Mouse (Mus musculus) large intestine, adult 2 months (tissue): ENCODE measurements at regions not wholly inside any gene's neighbourhood (a gene's known extent, or its start where the extent isn't known, plus 50 kb on each side); places are given as distances from the start of the nearest gene placed in this dataset.

Experiments
- DNase-seq: peaks from one replicate; pipeline ENCODE4 v3.0.0-alpha.2; 2012; ENCODE audit warnings: low read depth, low spot score
- WGBS: fragments of 180-500 bp; shearing (Covaris S2); methylation state at CpG from one replicate; pipeline ENCODE4 v1.1.7; 2018; 5-methylcytosine and 5-hydroxymethylcytosine counted together

GRCm38 (mm10) chr2:72865462-72866365, 114.5 kb downstream of the Sp3 start:
- 30% methylated on average over 19 of the region's 19 CpGs for WGBS
- peak; percentile 86 for DNase-seq

GRCm38 (mm10) chr2:72866366-72866688, 113.9 kb downstream of the Sp3 start:
- DNase-seq, result no peak
- 36% methylated on average over 2 of the region's 2 CpGs for WGBS

GRCm38 (mm10) chr2:72868173-72868572, 112.1 kb downstream of the Sp3 start:
- no peak for DNase-seq
- 94% methylated on average over 3 of the region's 3 CpGs for WGBS

- no peak for DNase-seq
- 60% methylated on average over 5 of the region's 5 CpGs for WGBS
Observed at GRCm38 (mm10) chr2:72871836-72872235, 108.4 kb downstream of the Sp3 start.

- 78% methylated on average over 10 of the region's 10 CpGs for WGBS
- no peak for DNase-seq
Observed at GRCm38 (mm10) chr2:72873948-72874347, 106.3 kb downstream of the Sp3 start.

- no peak for DNase-seq
- WGBS, result 81% methylated on average over 12 of the region's 12 CpGs
Observed at GRCm38 (mm10) chr2:72874533-72874932, 105.7 kb downstream of the Sp3 start.

- WGBS, result 81% methylated on average over 2 of the region's 2 CpGs
- DNase-seq, result no peak
Observed at GRCm38 (mm10) chr2:72875677-72876076, 104.6 kb downstream of the Sp3 start.

GRCm38 (mm10) chr2:72880016-72880415, 100.2 kb downstream of the Sp3 start:
- no peak for DNase-seq
- 93% methylated on average over 2 of the region's 2 CpGs for WGBS

GRCm38 (mm10) chr2:72881554-72881953, 98.7 kb downstream of the Sp3 start:
- WGBS, result 39% methylated on average over 2 of the region's 2 CpGs
- DNase-seq, result peak; percentile 53

- WGBS, result 32% methylated on average over 2 of the region's 2 CpGs
Observed at GRCm38 (mm10) chr2:72886250-72886649, 94.0 kb downstream of the Sp3 start.

More at GRCm38 (mm10) chr2:72886250-72886649, 94.0 kb downstream of the Sp3 start:
- peak; percentile 67 for DNase-seq
